Mouse (Mus musculus): Measurements from ENCODE around the gene Rplp1. TPM values are rescaled to one million over a fixed set of nuclear protein-coding genes. Genes with fewer than 3 reads are reported as not detected.

The Rplp1 gene
- total and polyA plus RNA-seq, 3 experiments: 9,058 to 15,045 TPM; not detected in 1

DNA sequence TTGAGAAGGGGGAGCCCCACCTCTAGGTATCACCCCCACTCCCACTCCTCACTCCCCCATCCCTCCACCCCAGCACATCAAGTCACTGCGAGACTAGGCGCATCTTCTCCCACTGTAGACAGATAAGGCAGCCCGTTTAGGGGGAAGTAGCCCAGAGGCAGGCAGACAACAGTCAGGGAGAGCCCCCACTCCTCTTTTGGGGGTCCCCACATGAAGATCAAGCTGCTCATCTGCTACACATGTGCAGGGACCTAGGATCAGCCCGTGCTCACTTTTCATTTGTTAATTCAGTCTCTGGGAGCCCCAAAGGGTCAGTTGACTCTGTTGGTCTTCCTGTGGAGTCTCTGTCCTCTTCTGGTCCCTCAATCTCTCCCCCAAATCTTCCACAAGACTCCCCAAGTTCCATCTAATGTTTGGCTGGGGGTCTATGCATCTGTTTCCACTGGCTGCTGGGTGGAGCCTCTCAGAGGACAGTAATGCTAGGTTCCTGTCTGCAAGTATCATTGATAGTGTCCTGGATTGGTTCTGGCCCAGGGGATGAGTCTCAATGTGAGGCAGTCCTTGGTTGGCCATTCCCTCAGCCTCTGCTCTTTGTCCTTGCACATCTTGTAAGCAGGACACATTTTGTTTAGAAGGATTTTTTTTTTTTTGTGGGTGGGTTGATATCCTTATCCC, 6.6 kb downstream of the Rplp1 start:
- H3K9me3 ChIP-seq (replicated peaks; ENCODE audit: insufficient read depth, low read length): no peaks in the 10 kb centered on the region
- peaks cover 0 to 21% of the 10 kb centered on the region in 2 experiments; a peak in 2 of 4 replicates for H3K4me1 ChIP-seq (ENCODE audit: control insufficient read depth in 1 of 2, insufficient read depth in 2 of 2, low read length in 2 of 2)
- TF ChIP-seq TAL1 (IDR thresholded peaks at IDR 0.05; ENCODE audit: low read length): no peak
- TF ChIP-seq MAZ (IDR thresholded peaks at IDR 0.05; ENCODE audit: low read depth, low read length): 0 out of 2 replicates have a peak, but pooled peaks have one; percentile 36
- no peak for TF ChIP-seq HCFC1 (IDR thresholded peaks at IDR 0.05; ENCODE audit: low read depth, low read length)
- TF ChIP-seq GATA1 (IDR thresholded peaks at IDR 0.05; ENCODE audit: low read depth, low read length): 0 out of 2 replicates have a peak, but pooled peaks have one; percentile 17
- peaks cover 6% of the 10 kb centered on the region for H3K79me2 ChIP-seq (ENCODE audit: control insufficient read depth, insufficient read depth, low read length, poor library complexity)
- H3K27ac ChIP-seq (ENCODE audit: control insufficient read depth, low read depth, low read length): peak overlapping the region; percentile 35; the same call in 1 of the 2 replicates
- peaks cover 2 to 22% of the 10 kb centered on the region in 2 experiments for H3K36me3 ChIP-seq (ENCODE audit: control insufficient read depth in 1 of 2, insufficient read depth in 2 of 2, low read length in 2 of 2)
- H3K4me3 ChIP-seq (ENCODE audit: control insufficient read depth in 1 of 2, insufficient read depth in 1 of 2, low read depth in 2 of 2, low read length in 2 of 2): no peak overlapping the region
- no peak overlapping the region for H3K9ac ChIP-seq (ENCODE audit: control insufficient read depth, low read depth, low read length, poor library complexity, severe bottlenecking)
- peak; percentile 60 for DNase-seq (ENCODE audit: low read depth, low spot score)
- H3K27me3 ChIP-seq (ENCODE audit: control insufficient read depth in 1 of 2, insufficient read depth in 2 of 2, low read length in 2 of 2): no peaks in the 10 kb centered on the region

DNA sequence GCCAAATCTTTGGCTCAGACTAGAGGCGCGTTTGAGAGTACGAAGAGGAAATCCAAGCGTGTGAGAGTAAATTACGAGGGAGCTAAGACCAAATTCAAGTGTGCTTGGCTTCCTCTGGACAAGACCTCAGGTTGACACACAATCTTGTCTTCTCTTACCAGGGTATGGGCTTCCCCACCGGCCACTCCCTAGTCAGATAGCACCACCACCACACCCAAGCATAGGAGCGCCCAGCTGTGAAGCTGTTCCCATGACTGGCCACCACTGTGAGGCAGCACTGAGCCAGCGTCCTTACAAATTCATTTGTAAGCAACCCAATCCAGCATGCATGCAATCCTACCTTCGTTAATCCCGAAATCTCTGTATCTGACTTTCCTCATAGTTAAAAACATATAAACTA, 7.4 kb downstream of the Rplp1 start:
- no peaks in the 10 kb centered on the region for H3K27me3 ChIP-seq (ENCODE audit: control insufficient read depth in 1 of 2, insufficient read depth in 2 of 2, low read length in 2 of 2)
- H3K9ac ChIP-seq (ENCODE audit: control insufficient read depth, low read depth, low read length, poor library complexity, severe bottlenecking): no peak overlapping the region
- H3K9me3 ChIP-seq (replicated peaks; ENCODE audit: insufficient read depth, low read length): no peaks in the 10 kb centered on the region
- TF ChIP-seq EP300 (IDR thresholded peaks at IDR 0.05; ENCODE audit: low read depth in 1 of 2, low read length in 2 of 2) (peak in 1 of 2 experiments; percentile 23; a peak in 1 of 4 replicates), RAD21 (IDR thresholded peaks at IDR 0.05; ENCODE audit: low read depth, low read length) (peak; percentile 60), NRF1 (IDR thresholded peaks at IDR 0.05; ENCODE audit: insufficient read depth, low read depth, low read length, poor library complexity, severe bottlenecking) (no peak), SMC3 (IDR thresholded peaks at IDR 0.05; ENCODE audit: low read depth, low read length) (peak; percentile 75), GATA1 (IDR thresholded peaks at IDR 0.05; ENCODE audit: low read depth, low read length) (peak; percentile 16; the same call in 1 of the 2 replicates), CTCF (IDR thresholded peaks at IDR 0.05 in 2 of 3, conservative IDR thresholded peaks at IDR 0.05 in 1 of 3; ENCODE audit: control insufficient read depth in 1 of 3, insufficient read depth in 1 of 3, low read depth in 2 of 3, low read length in 3 of 3, poor library complexity in 1 of 3, severe bottlenecking in 1 of 3) (peak; percentile 82 to 86 (median 83)), E2F4 (IDR thresholded peaks at IDR 0.05; ENCODE audit: borderline replicate concordance, low read depth, low read length) (no peak), ETS1 (IDR thresholded peaks at IDR 0.05; ENCODE audit: low read depth, low read length) (peak; percentile 51; the same call in 1 of the 2 replicates), TAL1 (IDR thresholded peaks at IDR 0.05; ENCODE audit: low read length) (no peak), USF2 (IDR thresholded peaks at IDR 0.05; ENCODE audit: borderline replicate concordance in 1 of 2, insufficient read depth in 1 of 2, low read depth in 1 of 2, low read length in 2 of 2) (no peak), USF1 (IDR thresholded peaks at IDR 0.05; ENCODE audit: low read depth, low read length) (no peak), SIN3A (IDR thresholded peaks at IDR 0.05; ENCODE audit: low read length) (peak; percentile 55), UBTF (IDR thresholded peaks at IDR 0.05; ENCODE audit: borderline replicate concordance, insufficient read depth, low read depth, low read length) (peak; percentile 98), MAFK (IDR thresholded peaks at IDR 0.05; ENCODE audit: borderline replicate concordance, low read depth, low read length) (no peak), MAX (IDR thresholded peaks at IDR 0.05; ENCODE audit: low read length) (0 out of 2 replicates have a peak, but pooled peaks have one; percentile 43), ZMIZ1 (IDR thresholded peaks at IDR 0.05; ENCODE audit: low read depth, low read length) (no peak), MYC (IDR thresholded peaks at IDR 0.05; ENCODE audit: low read depth, low read length) (0 out of 2 replicates have a peak, but pooled peaks have one; percentile 45), NELFE (IDR thresholded peaks at IDR 0.05; ENCODE audit: low read depth, low read length) (no peak), KAT2A (conservative IDR thresholded peaks at IDR 0.05; ENCODE audit: low read depth, low read length) (no peak), HCFC1 (IDR thresholded peaks at IDR 0.05; ENCODE audit: low read depth, low read length) (no peak), ZC3H11A (IDR thresholded peaks at IDR 0.05; ENCODE audit: low read depth, low read length) (no peak), TBP (IDR thresholded peaks at IDR 0.05; ENCODE audit: low read depth, low read length) (peak; percentile 97), TCF12 (IDR thresholded peaks at IDR 0.05; ENCODE audit: low read depth, low read length) (peak; percentile 28; the same call in 1 of the 2 replicates)
- no peak overlapping the region for H3K4me3 ChIP-seq (ENCODE audit: control insufficient read depth in 1 of 2, insufficient read depth in 1 of 2, low read depth in 2 of 2, low read length in 2 of 2)
- no peak overlapping the region for H3K27ac ChIP-seq (ENCODE audit: control insufficient read depth, low read depth, low read length)
- DNase-seq (ENCODE audit: low read depth, low spot score): peak; percentile 86
- peaks cover 0 to 21% of the 10 kb centered on the region in 2 experiments; a peak in 2 of 4 replicates for H3K4me1 ChIP-seq (ENCODE audit: control insufficient read depth in 1 of 2, insufficient read depth in 2 of 2, low read length in 2 of 2)
- H3K36me3 ChIP-seq (ENCODE audit: control insufficient read depth in 1 of 2, insufficient read depth in 2 of 2, low read length in 2 of 2): peaks cover 0 to 14% of the 10 kb centered on the region in 2 experiments; a peak in 2 of 4 replicates
- no peaks in the 10 kb centered on the region for H3K79me2 ChIP-seq (ENCODE audit: control insufficient read depth, insufficient read depth, low read length, poor library complexity)
